Mouse (Mus musculus) c-Kit-positive CD71-negative TER-119-negative erythroid progenitor cells, embryonic 14.5 days (primary cell): ENCODE data around the gene Cryz.
A peak's percentile ranks its signal among the peaks of the same experiment; 100 is the strongest.
"Not testable (repeated sequence)": the region's sequence is repeated elsewhere in the genome, so short reads cannot be mapped to it uniquely, and the experiment has no call there.

Experiments
- DNase-seq: peaks from one replicate; pipeline ENCODE4 v3.0.0-alpha.2; 2013; ENCODE audit warnings: low read depth

Cryz gene

GRCm38 (mm10) chr3:154611888-154612287, 15.4 kb downstream of the Cryz start:
- no peak for DNase-seq

DNA sequence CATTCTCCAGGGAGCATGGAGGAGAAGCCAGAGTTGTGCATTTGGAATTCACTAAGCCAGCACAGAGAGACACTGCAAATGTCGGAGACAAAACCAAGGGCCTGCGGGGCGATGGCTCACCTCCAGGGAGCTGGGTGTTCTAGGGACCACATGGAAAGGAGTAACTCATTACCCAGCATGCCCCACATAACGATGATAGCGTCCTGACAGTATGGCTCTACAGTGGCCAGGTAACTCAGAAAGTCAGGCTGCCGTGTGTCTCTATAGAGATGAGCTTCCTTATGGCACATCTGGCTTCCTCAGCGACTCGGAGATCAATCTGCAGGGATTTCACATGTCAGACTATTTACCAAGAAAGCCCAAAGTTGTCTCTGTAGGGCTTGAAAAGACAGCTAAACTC, 18.3 kb downstream of the Cryz start:
- no peak for DNase-seq

- no peak for DNase-seq
Observed at GRCm38 (mm10) chr3:154615304-154615703, 18.8 kb downstream of the Cryz start.

GRCm38 (mm10) chr3:154616106-154616505, 19.6 kb downstream of the Cryz start:
- no peak for DNase-seq

GRCm38 (mm10) chr3:154628284-154628683, 31.8 kb downstream of the Cryz start:
- DNase-seq = no peak

- DNase-seq = not testable (repeated sequence)
Observed at GRCm38 (mm10) chr3:154631281-154631680, 34.8 kb downstream of the Cryz start.

DNA sequence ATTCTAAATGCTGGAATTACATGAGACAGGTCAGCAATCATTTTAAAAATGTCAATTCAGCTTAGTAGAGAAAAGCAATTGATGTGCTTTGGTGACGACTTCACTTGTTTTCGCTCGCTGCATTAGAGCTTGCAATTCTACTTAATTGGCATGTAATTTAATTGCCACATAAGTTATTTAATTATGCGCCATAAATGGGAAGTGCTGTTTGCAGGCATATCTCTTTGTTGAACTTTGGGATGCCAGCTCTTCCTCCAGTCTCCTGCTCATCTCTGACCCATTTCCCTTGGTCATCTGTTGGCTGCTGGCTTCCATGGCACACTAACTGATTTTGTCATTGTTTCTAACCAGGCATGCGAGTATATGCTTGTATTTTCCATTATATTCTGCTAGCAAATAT, 36.6 kb downstream of the Cryz start:
- DNase-seq = no peak

DNA sequence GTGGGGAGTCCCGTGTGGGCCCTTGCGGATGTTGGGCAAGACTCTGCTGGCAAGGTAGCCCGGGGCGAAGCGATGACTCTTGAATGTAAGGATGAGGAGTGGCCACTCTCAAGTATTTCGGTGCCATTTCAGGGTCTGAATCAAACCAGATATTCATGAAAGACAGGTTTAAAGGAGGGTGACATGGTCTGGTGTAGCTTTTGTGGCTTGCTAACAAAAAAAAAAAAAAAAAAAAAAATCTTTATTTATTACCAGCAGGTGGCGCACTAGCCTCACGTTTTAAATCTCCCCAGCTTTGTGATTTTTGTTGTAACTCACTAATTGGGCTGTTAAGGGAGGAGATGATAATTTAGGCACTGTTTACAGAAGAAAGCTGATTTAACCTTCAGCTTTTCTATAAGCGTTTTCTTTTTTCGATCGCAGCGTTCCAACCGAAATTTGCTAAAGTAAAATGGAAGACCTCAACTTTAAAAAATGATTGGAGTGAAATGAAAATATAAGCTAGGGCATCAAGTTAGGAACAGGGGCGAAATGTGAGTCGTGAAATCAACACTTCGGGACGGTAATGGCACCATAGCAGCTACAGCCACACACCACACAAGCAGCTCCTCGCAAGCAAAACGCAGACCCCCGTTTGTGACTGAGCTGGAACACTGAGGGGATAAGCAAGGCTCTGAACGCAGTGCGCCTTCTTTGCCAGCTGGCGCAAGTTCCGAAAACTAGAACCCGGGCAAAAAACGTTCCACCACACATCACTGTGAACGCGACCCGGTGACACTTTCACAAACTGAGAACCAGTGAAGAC, 50.3 kb downstream of the Cryz start:
- peak; percentile 5 for DNase-seq

DNA sequence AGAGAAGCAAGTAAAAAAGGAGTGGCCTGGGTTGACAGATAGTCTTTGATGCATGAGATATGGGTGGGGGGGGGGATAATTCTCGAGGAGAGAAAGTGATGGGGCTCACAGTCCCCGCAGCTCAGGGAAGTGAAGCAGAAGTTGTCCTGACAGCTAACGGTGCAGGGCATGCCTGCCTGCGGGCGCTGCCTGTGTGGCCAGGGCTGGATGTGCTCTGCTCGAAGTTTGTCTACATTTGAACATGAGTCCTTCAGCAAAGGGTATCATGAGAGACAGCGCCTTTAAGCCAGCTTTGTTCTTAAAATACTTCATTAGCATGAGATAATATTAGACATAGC, 50.9 kb downstream of the Cryz start:
- DNase-seq = no peak

- no peak for DNase-seq
Observed at GRCm38 (mm10) chr3:154649411-154650285, 53.1 kb downstream of the Cryz start.

GRCm38 (mm10) chr3:154651192-154651821, 54.8 kb downstream of the Cryz start:
- no peak for DNase-seq

- peak; percentile 16 for DNase-seq
Observed at GRCm38 (mm10) chr3:154652581-154653420, 56.3 kb downstream of the Cryz start.

DNA sequence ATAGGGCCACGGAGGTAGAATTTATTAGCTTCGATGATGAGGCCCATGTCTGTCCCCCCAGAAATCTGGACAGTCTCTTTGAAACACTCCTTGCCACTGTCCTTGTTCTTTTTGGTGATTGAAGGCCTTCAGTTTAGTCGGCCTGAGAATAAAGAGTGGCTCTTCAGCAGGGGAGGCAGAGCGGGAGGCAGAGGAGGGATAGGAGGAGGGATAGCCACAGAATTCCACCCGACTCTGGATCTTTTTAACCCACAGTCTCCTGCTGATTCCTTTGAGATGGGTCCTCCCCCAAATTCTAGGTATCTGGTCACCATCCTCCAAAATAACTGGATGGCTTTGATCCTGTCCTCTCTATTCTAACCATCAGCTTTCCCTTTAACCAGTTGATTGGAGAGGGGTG, 56.9 kb downstream of the Cryz start:
- DNase-seq = no peak

- no peak for DNase-seq
Observed at GRCm38 (mm10) chr3:154654284-154654683, 57.8 kb downstream of the Cryz start.

- DNase-seq = no peak
Observed at GRCm38 (mm10) chr3:154654901-154655300, 58.4 kb downstream of the Cryz start.

DNA sequence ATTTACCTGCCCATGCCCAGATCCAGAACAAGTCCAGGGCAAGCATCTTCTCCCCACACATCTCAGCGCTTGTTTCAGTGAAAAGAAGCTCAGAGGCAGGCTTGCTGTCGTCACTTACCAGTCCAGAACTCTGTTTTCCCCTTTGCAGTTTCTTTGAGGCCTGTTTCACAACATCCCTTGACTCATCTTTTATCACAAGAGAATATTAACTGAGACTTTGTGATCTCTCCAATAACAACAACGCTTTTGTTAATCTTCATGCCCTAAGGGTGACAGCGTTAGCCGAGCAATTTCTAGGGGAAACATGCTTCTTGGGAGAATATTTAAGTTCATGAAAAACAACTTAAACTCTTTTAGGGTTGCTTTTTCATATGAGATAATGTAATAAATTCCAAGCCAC, 59.2 kb downstream of the Cryz start:
- DNase-seq = no peak

GRCm38 (mm10) chr3:154663545-154663944, 67.0 kb downstream of the Cryz start, which contains the start of gene Erich3:
Erich3 (plus strand) TSS chr3:154663859.
- DNase-seq = no peak

- DNase-seq = no peak
Observed at GRCm38 (mm10) chr3:154663976-154664581, 67.6 kb downstream of the Cryz start.

DNA sequence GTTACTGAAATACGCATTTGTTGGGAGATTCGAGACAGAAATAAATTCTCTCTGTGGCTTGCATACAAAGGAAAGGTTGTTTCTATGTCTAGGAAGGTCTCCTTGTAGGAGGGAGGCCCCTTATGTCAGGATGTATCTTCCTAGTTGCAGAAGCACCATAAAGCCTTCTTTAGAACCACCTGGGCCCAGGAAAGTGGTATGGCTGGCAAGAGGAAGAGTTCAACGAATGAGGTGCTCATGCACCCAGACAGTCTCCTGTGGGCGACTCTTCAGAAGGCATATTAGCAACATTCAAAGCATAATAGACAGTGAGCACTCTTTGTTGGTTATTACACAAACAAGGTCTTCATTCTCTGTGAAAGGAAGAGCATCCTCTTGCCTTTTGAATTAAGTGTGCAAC, 68.1 kb downstream of the Cryz start:
- DNase-seq = no peak

GRCm38 (mm10) chr3:154668485-154668884, 72.0 kb downstream of the Cryz start:
- no peak for DNase-seq

DNA sequence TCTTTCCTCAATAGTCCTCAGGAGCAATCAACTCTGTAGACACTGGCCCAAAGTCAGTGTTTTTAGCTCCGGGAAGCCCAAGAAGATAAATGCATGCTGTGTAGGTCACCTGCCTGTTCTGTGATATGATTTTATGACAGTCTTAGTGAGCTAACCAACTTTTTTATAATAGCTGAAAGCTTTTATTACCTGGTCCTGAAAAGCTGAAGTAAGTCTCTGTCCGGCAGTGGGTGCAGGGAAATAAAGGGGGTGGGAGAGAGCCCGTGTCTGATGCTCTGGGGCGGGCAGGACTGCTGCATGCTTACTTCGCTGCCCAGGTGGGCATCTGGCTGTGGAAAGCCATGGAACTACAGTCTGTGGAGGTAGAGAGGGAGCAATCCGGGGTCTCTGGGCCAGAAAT, 74.1 kb downstream of the Cryz start:
- no peak for DNase-seq
